Mouse (Mus musculus) liver, embryonic 15.5 days (tissue): ENCODE data around the gene Syt8. TPM values are rescaled to one million over a fixed set of nuclear protein-coding genes. Genes with fewer than 3 reads are reported as not detected.

ENCODE experiments used
- ATAC-seq: fragments of 200-750 bp; cut with Nextera tagmentation; 2 replicates; pipeline ENCODE4 v1.8.0; 2017; ENCODE audit warnings: moderate number of reproducible peaks, mild to moderate bottlenecking, moderate library complexity; ENCODE audit not compliant: insufficient read depth
- H3K27ac ChIP-seq: fragments of 300-500 bp; sonication (generic); replicated peaks from 2 replicates; pipeline ENCODE4 v1.5.1; 2015; ENCODE audit warnings: mild to moderate bottlenecking, inconsistent platforms
- H3K27me3 ChIP-seq: fragments of 300-500 bp; sonication (generic); 2 replicates; pipeline ENCODE4 v1.6.1; 2015; ENCODE audit warnings: mild to moderate bottlenecking, inconsistent platforms
- H3K36me3 ChIP-seq: fragments of 300-500 bp; sonication (generic); replicated peaks from 2 replicates; pipeline ENCODE4 v1.6.1; 2015; ENCODE audit warnings: moderate library complexity, mild to moderate bottlenecking, inconsistent platforms
- H3K4me1 ChIP-seq: fragments of 300-500 bp; sonication (generic); replicated peaks from 2 replicates; pipeline ENCODE4 v1.6.1; 2015; ENCODE audit warnings: inconsistent platforms
- H3K4me2 ChIP-seq: fragments of 300-500 bp; sonication (generic); 2 replicates; pipeline ENCODE4 v1.6.1; 2015; ENCODE audit warnings: moderate library complexity, mild to moderate bottlenecking, inconsistent platforms
- H3K4me3 ChIP-seq: fragments of 300-500 bp; sonication (generic); replicated peaks from 2 replicates; pipeline ENCODE4 v1.5.1; 2015; ENCODE audit warnings: mild to moderate bottlenecking, inconsistent platforms
- H3K9ac ChIP-seq: fragments of 300-500 bp; sonication (generic); 2 replicates; pipeline ENCODE4 v1.6.1; 2015; ENCODE audit warnings: moderate library complexity, mild to moderate bottlenecking, inconsistent platforms
- H3K9me3 ChIP-seq: fragments of 300-500 bp; sonication (generic); replicated peaks from 2 replicates; pipeline ENCODE4 v1.6.1; 2016; ENCODE audit warnings: inconsistent platforms
- WGBS: fragments of 180-500 bp; shearing (Covaris S2); methylation state at CpG from one replicate; pipeline ENCODE4 v1.1.7; 2015; ENCODE audit warnings: mixed read lengths; ENCODE audit not compliant: insufficient replicate concordance; 5-methylcytosine and 5-hydroxymethylcytosine counted together
- polyA plus RNA-seq: library from polyadenylated mRNA; unstranded; fragments of >200 nt; fragmentation: Nextera tagmentation; extraction: Ambion mirVana; gene quantifications from 2 replicates; pipeline ENCODE4 v1.2.1, GENCODE M21; 2015

Syt8 gene
- polyA plus RNA-seq, 1 experiment from 2014 or later: 0.13 TPM

DNA sequence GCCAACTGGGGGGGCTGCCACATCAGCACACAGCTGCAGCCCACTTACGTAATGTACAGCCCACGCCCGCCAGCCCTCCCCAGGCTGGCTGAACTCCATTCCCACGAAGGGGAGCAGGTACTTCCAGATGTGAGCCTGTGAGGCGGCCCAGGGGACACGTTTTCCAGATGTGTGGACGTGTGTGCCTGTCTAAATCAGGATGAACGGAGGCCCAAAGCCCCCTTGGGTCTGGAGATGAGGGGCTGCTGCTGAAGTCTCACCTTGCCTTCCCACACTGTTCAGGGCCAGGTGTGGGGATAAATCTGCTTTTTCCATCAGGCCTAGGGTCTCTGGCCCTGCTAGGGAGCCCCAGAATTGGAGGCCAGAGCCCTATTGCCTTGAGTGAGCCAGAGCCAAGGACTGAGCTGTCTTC lies 52.1 kb downstream of the Syt8 start:
- 72% methylated on average over 8 of the region's 8 CpGs for WGBS
- Histone ChIP-seq H3K9ac (no peak overlapping the region), H3K27ac (no peak overlapping the region)

DNA sequence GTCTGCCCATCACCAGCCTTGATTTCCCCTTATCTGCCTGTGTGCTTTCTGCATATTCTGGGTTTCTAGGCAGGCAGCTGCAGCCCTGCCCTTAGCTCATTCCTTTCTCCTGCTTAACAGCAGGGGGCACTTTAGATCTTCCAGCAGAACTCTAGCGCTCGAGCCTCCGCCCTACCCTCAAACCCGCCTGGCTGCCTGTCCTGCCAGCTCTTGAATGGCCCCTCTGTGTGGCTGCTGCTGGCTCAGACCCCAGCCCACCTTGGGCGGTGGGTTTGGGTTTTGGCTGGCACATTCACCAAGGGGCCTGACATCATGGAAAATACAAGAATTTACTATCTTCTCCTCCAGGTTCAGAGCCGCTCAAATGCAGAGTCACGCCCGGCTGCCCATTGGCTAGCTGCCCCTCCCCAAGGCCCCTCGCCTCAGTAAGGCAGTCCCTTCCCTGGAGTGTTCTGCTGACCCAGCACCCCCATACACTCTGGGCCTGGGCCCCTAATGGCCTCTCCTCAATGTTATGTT lies 52.8 kb downstream of the Syt8 start:
- H3K9ac ChIP-seq: no peak overlapping the region
- H3K36me3 ChIP-seq: no peaks in the 10 kb centered on the region
- 31% methylated on average over 9 of the region's 9 CpGs for WGBS
- H3K4me1 ChIP-seq: no peaks in the 10 kb centered on the region; the same call in 1 of the 2 replicates
- ATAC-seq: no peak
- no peak overlapping the region for H3K4me3 ChIP-seq
- no peak overlapping the region for H3K4me2 ChIP-seq
- H3K27me3 ChIP-seq: 0 out of 2 replicates have a peak, but pooled peaks cover under 1% of the 10 kb centered on the region
- H3K9me3 ChIP-seq: no peaks in the 10 kb centered on the region
- H3K27ac ChIP-seq: no peak overlapping the region

More for the DNA sequence above, 52.1 kb downstream of the Syt8 start:
- H3K4me2 ChIP-seq: no peak overlapping the region
- H3K4me1 ChIP-seq: peaks cover 4% of the 10 kb centered on the region
- H3K27me3 ChIP-seq: 0 out of 2 replicates have a peak, but pooled peaks cover 5% of the 10 kb centered on the region
- H3K9me3 ChIP-seq: no peaks in the 10 kb centered on the region
- no peak for ATAC-seq
- H3K36me3 ChIP-seq: no peaks in the 10 kb centered on the region
- H3K4me3 ChIP-seq: no peak overlapping the region

DNA sequence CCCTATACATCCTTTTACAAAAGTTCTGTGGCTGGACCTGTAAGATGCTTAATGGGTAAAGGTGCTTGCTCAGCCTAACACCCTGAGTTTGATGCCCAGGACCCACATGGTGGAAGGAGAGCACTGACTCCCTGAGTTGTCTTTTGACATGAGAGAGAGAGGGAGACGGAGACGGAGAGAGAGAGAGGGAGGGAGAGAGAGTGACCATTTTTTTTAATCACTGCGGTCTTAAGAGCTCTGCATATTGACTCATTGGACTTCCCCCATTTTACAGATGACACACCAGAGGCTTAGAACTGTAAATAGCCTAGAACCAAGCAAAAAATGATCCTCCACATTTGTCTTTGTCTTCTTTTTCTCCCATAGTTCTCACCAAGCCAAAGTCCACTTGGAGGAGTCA lies 53.4 kb downstream of the Syt8 start:
- Histone ChIP-seq H3K9me3 (no peaks in the 10 kb centered on the region), H3K27ac (no peak overlapping the region), H3K4me3 (no peak overlapping the region), H3K4me1 (no peaks in the 10 kb centered on the region; the same call in 1 of the 2 replicates), H3K36me3 (no peaks in the 10 kb centered on the region), H3K4me2 (no peak overlapping the region), H3K9ac (no peak overlapping the region), H3K27me3 (no peaks in the 10 kb centered on the region)
- ATAC-seq: no peak
- WGBS: 71% methylated on average over 3 of the region's 3 CpGs

Other genes with a start within 250 kb of the Syt8 start
- gene Gm10153, start 244.5 kb upstream of the Syt8 start, polyA plus RNA-seq: not detected in 2 replicates
- not detected in 2 replicates for gene Krtap5-3, start 233.5 kb upstream of the Syt8 start, polyA plus RNA-seq
- not detected in 2 replicates for gene Gm7579, start 223.0 kb upstream of the Syt8 start, polyA plus RNA-seq
- not detected in 2 replicates for gene Krtap5-5, start 204.9 kb upstream of the Syt8 start, polyA plus RNA-seq
- not detected in 2 replicates for gene Gm40460, start 193.8 kb upstream of the Syt8 start, polyA plus RNA-seq
- not detected in 2 replicates for gene Gm2431, start 176.5 kb upstream of the Syt8 start, polyA plus RNA-seq
- gene Gm4559, start 160.5 kb upstream of the Syt8 start, polyA plus RNA-seq: not detected in 2 replicates
- gene Krtap5-1, start 137.7 kb upstream of the Syt8 start, polyA plus RNA-seq: not detected in 2 replicates
- gene Krtap5-4, start 131.3 kb upstream of the Syt8 start, polyA plus RNA-seq: not detected in 2 replicates
- gene Ifitm10, start 61.1 kb upstream of the Syt8 start, polyA plus RNA-seq: 1.9 and 2.1 TPM in 2 replicates
- 0.54 and 0.78 TPM in 2 replicates for gene Gm49369, start 52.2 kb upstream of the Syt8 start, polyA plus RNA-seq
- gene Ctsd, start 46.8 kb upstream of the Syt8 start, polyA plus RNA-seq: 377 and 446 TPM in 2 replicates
- 17.6 and 29.3 TPM in 2 replicates for gene Tnni2, start 7.0 kb downstream of the Syt8 start, polyA plus RNA-seq
- gene Lsp1, start 26.0 kb downstream of the Syt8 start, polyA plus RNA-seq: 24.5 and 27.8 TPM in 2 replicates
- gene Tnnt3, start 64.0 kb downstream of the Syt8 start, polyA plus RNA-seq: 14.3 and 24.5 TPM in 2 replicates
- gene Mrpl23, start 97.8 kb downstream of the Syt8 start, polyA plus RNA-seq: 9.8 and 11.9 TPM in 2 replicates
- gene Igf2, start 232.0 kb downstream of the Syt8 start, polyA plus RNA-seq: 619 and 685 TPM in 2 replicates
- 0.08 TPM in 1 of 2 replicates, not detected in the other for gene Gm49394, start 235.1 kb downstream of the Syt8 start, polyA plus RNA-seq